Mouse (Mus musculus) spleen, embryonic (tissue): ENCODE data around the gene Csnk2b.

Experiments used
- CTCF ChIA-PET: fragments of 350-600 bp; sonication (Branson Sonifier 250); formaldehyde crosslinking; loops from one replicate; lab custom pipeline; 2022; lab: Charles Lee

Csnk2b gene

GRCm38 (mm10) chr17:35153931-35154330, 32.1 kb upstream of the Csnk2b start:
- CTCF ChIA-PET = no interaction called here

GRCm38 (mm10) chr17:35153077-35153476, 31.2 kb upstream of the Csnk2b start:
- CTCF ChIA-PET = interaction anchor here (0.6 kb wide), 1 partner anchor 79 kb away, joined by 7 read pairs; no protein-coding TSS in a partner anchor

DNA sequence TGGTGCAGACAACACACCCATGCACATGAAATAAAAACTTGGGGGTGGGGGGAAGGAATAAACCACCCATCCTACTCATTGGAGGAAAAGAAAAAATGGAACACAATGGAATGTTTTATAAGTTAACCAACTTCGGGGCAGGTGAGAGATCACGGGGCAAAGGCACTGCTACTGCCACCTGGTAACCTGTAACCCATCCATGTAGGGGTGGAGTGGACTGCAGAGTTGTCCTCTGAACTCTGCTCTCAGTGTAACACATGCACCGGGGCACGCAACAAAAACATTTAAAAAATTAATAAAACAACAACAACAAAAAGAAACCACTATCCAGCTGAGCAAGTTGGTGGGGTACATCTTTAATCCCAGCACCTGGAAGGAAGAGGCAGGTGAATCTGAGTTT, 30.3 kb upstream of the Csnk2b start:
- CTCF ChIA-PET = no interaction called here

GRCm38 (mm10) chr17:35147922-35148639, 26.2 kb upstream of the Csnk2b start:
- CTCF ChIA-PET = interaction anchor here (0.7 kb wide), 1 partner anchor 1459 kb away, joined by 5 read pairs; no protein-coding TSS in a partner anchor

- CTCF ChIA-PET = interaction anchor here (0.5 to 0.6 kb wide), 2 partner anchors 30 to 68 kb away, joined by 3 read pairs; no protein-coding TSS in a partner anchor
Measured at GRCm38 (mm10) chr17:35147348-35147747, 25.5 kb upstream of the Csnk2b start.

- CTCF ChIA-PET = interaction anchor here (0.6 kb wide), 1 partner anchor 22 kb away, joined by 3 read pairs; no protein-coding TSS in a partner anchor
Measured at GRCm38 (mm10) chr17:35146139-35146538, 24.3 kb upstream of the Csnk2b start.

DNA sequence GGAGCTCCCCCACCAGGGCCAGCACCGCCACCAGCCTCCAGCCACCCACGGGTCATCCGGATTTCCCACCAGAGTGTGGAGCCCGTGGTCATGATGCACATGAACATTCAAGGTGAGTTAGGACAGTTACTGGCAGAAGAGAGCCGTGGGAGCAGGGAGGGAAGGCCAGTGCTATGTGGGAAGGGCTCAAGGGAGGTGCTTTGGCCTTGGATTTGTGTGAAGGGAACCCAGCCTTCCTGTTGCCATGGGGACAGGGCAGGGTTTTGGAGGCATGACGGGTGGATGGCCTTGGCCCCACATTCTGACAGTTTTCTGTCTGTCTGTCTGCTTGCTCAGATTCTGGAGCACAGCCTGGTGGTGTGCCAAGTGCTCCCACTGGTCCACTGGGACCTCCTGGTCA, 20.1 kb upstream of the Csnk2b start:
- CTCF ChIA-PET = interaction anchor here (0.7 kb wide), 2 partner anchors 27 to 35 kb away, joined by 3 to 4 read pairs; no protein-coding TSS in a partner anchor

- CTCF ChIA-PET = interaction anchor here (0.6 to 0.7 kb wide), 2 partner anchors 9 to 74 kb away, joined by 3 read pairs; no protein-coding TSS in a partner anchor
Measured at GRCm38 (mm10) chr17:35140490-35140996, 18.7 kb upstream of the Csnk2b start.

GRCm38 (mm10) chr17:35139269-35139668, 17.4 kb upstream of the Csnk2b start:
- CTCF ChIA-PET = no interaction called here

- CTCF ChIA-PET = interaction anchor here (0.6 to 0.7 kb wide), 2 partner anchors 136 to 179 kb away, joined by 4 read pairs; no protein-coding TSS in a partner anchor
Measured at GRCm38 (mm10) chr17:35135591-35136320, 13.9 kb upstream of the Csnk2b start.

- CTCF ChIA-PET = interaction anchor here (1.6 kb wide), 1 partner anchor 10 kb away, joined by 3 read pairs; no protein-coding TSS in a partner anchor
Measured at GRCm38 (mm10) chr17:35134801-35135590, 13.1 kb upstream of the Csnk2b start, which contains the start of gene Bag6. Bag6 (plus strand) TSS chr17:35135178.

DNA sequence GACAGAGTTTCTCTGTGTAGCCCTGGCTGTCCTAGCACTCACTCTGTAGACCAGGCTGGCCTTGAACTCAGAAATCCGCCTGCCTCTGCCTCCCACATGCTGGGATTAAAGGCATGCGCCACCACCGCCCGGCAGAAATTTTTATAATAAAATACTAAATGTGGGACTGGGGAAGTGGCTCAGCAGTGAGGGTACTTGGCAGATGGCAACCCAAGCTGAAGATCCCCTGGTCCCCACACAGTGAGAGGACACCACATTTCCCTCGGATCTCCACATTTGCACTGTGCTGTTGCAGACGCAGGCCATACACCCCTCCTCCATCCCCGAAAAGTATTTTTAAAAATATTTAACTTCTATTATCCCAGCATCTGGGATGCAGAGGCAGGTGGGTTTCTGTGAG, 11.7 kb upstream of the Csnk2b start:
- CTCF ChIA-PET = interaction anchor here (1.6 kb wide), 1 partner anchor 8 kb away, joined by 3 read pairs; no protein-coding TSS in a partner anchor

DNA sequence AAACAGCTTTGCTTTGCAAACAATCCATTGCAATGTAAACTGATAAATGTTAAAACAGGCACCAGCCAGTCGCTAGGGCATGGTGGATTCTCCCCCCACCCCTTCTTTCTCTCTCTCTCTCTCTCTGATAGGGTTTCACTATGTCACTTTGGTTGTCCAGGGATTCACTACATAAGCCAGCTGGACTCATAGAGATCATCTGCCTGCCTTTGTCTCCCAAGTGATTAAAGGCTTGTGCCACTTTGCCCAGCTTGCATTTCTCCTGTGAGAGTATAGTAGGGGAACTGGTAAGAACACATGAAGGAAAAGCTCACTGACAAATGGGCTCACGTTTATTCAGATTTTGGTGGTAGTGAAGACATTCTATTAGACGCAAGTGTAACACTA, 10.3 kb upstream of the Csnk2b start:
- CTCF ChIA-PET = interaction anchor here (0.6 kb wide), 1 partner anchor 104 kb away, joined by 3 read pairs; no protein-coding TSS in a partner anchor

DNA sequence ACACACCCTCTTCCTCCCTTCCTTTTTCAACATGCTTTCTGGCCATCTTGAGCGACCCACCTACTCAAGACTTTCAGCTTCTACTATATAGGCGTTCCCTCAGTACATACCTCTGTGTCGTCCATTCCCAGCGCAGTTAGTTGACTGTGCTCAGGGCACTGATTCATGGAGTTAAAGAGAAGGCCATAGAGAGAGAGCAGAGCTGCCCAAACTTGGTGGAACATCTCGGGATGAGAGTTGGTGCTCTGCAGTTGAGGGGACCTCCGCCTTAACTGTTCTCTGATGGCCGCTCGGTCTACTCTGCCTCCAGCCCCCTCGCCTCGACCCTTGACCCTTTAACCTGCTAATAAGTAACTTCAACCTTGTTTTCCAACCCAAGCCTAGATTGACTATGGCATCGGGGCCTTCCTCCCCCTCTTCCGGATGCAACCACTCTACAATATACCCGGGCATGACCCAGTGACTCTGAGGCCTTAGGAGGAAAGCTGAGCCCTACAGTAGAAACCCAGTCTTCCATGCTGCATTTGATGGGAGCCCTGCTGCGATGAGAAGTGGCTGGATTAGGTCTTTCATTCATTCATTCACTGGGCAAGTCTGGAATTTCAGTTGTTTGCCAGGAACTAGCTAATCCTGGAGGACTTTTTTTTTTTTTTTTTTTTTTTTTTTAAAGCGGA, 9.8 kb upstream of the Csnk2b start, which contains the start of gene Apom:
Gene Apom, minus strand, starts transcription at position 551 of the 674 bp plus-strand sequence.
- CTCF ChIA-PET = interaction anchor here (0.6 kb wide), 1 partner anchor 104 kb away, joined by 3 read pairs; no protein-coding TSS in a partner anchor

DNA sequence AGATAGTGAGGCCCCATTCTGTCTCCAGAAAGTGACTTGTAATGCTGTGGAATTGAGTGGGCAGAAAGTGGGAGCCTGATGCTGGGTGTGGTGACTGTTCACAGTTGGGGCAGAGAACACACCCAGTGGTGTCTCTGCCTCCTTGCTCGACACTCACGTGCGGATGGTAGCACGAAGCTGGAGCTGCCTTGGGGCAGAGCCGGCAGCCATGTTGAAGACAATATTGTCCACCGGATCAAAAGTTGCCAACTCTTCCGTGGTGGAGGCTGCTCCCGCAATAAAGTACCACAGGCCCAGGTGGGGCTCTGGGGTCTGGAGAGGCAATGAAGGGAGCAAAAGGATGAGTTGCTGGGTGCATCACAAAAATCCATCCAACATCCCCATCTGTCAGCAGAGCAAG, 9.2 kb upstream of the Csnk2b start:
- CTCF ChIA-PET = no interaction called here

GRCm38 (mm10) chr17:35128996-35129395, 7.1 kb upstream of the Csnk2b start:
- CTCF ChIA-PET = no interaction called here

GRCm38 (mm10) chr17:35127017-35127416, 5.2 kb upstream of the Csnk2b start:
- CTCF ChIA-PET = interaction anchor here (1.4 kb wide), 1 partner anchor 20 kb away, joined by 3 read pairs; no protein-coding TSS in a partner anchor

- CTCF ChIA-PET = no interaction called here
Measured at GRCm38 (mm10) chr17:35126206-35126611, 4.4 kb upstream of the Csnk2b start, which contains the start of gene D17H6S53E. D17H6S53E (plus strand) TSS chr17:35126373.

DNA sequence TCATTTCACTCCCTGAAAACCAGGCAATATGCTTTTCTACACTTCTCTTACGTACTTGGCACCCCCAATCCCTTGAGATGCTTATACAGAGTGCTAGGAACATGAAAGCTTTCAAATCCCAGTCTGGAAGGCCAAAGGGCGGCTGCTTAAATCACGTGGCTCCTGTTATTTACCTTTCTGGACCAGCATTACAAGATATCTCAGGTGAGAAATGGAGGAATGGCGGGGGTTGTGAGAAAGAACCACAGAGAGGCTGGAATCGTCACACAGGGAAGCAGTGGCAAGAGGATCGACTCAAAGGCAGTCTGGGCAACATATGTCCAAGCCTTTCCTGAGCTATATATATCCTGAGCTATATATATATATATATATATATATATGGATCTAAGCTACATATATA, 3.7 kb upstream of the Csnk2b start:
- CTCF ChIA-PET = interaction anchor here (1.1 kb wide), 1 partner anchor 9 kb away, joined by 3 read pairs; the partner anchor contains the start of gene Bag6

DNA sequence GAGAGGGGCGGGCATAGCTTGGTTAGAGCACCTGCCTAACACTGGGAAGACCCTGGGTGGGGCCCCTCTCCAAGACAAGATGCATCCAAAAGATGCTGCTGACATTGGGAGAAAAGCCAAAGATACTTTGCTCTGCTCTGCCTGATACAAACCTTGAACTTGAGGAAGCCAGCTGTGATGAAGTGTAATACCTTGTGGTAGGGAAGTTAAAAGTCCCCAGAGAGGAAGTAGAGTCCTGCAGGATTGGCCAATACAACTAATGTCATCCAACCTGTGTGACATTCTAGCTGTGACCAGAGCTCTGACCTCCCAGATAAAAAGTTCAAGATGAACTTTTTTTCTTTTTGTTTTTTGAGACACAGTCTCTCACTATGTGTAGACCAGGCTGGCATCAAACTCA, 3.2 kb upstream of the Csnk2b start:
- CTCF ChIA-PET = interaction anchor here (0.6 to 1.1 kb wide), 2 partner anchors 9 to 90 kb away, joined by 3 read pairs; partner anchors contain the start of gene Bag6
